Mouse (Mus musculus): ENCODE data around the gene Cyp19a1. TPM values are rescaled to one million over a fixed set of nuclear protein-coding genes. Genes with fewer than 3 reads are reported as not detected.

The Cyp19a1 gene
- polyA plus RNA-seq, 1 experiment from 2014 or later, result 0.62 TPM

Other genes with a start within 250 kb of the Cyp19a1 start
- gene Tnfaip8l3, start 199.7 kb downstream of the Cyp19a1 start, polyA plus RNA-seq (2015; fragmentation: Nextera tagmentation; extraction: Ambion mirVana), result 0.40 and 1.0 TPM in 2 replicates
- gene Gldn, start 18.4 kb upstream of the Cyp19a1 start, polyA plus RNA-seq (2015; fragmentation: Nextera tagmentation; extraction: Ambion mirVana), result 0.26 and 0.31 TPM in 2 replicates
- gene Dmxl2, start 233.5 kb upstream of the Cyp19a1 start, polyA plus RNA-seq (2015; fragmentation: Nextera tagmentation; extraction: Ambion mirVana), result 53.4 and 59.3 TPM in 2 replicates